Mouse (Mus musculus): ENCODE measurements around the gene 4930442H23Rik.

GRCm38 (mm10) chr10:81168521-81169244 is 15.0 kb downstream of the 4930442H23Rik start:
- TF ChIP-seq CTCF (IDR thresholded peaks at IDR 0.05; ENCODE audit: low read depth) (no peak), EP300 (IDR thresholded peaks at IDR 0.05; ENCODE audit: low read depth) (no peak)

All from liver, postnatal 0 days (tissue).